Mouse (Mus musculus): ENCODE data around the gene Lrriq1.

Gene Lrriq1

DNA sequence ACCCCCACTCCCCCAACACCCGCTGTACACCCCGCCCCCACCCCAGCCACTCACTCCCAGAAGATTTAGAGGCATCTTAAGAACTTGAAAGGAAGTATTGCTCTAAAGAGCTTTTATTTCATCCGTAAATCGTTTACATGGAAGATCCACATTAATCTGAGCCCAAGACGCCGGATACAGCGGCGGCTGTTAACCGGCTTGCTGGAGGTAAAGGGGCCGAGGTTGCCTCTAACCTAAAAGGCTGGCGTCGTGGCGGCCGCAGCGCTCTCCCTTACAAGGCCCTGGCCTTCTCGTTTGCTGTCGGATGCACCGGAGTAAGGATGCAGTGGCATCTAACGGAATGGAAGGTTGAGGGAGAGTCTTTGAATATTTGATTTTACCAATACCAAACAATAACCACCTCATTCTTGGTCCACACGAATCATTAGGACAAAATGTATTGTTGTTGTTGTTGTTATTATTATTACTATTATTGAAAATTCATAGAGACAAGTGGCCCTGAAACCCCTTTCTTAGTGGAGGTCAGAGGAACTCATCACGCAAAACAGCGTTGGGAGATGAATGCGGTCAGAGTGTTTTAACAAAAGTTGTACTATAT lies 206.9 kb downstream of the Lrriq1 start:
- no peak for DNase-seq (ENCODE audit: low read depth, low spot score)

DNA sequence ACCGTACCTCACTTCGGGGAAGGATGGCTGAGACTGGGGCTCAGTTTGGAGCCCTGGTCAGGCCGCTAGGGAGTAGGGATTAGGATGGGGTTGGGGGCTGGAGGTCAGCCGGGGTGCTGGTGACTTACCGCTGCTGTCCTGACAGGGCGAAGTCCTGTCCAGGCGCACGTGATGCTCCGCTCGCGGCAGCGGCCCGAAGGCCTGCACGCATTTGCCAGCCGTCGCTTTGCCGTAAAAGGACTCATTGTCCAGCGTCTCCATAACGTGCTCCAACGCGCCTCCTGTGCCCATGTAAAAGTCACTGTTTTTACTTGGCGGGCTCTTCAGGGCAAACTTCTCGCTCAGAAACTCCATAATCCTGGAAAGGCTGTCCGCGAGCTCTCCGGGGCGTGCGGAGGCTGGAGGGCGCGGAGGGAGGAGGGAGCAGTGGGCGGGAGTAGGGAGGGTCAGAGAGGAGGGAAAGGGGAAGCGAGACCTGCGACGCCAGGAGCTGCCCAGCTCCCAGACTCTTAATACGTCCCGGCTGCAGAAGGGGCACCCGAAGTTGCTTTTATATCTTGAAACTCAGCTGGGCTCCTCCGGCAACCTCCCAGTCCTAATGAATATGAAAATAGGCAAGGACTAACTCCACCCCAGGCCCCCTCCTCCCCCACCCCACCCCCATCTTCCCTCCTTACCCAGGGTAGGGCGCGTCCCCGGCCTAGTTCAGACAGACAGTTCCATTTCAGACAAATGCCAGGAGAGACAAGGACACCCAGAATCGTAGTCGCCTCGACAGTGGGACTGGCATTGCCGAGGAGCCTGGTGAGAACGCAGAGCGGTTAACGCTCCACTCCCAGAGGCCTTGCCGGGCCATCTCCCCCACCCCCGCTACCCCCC lies 207.6 kb downstream of the Lrriq1 start:
- no peak for DNase-seq (ENCODE audit: low read depth, low spot score)

DNA sequence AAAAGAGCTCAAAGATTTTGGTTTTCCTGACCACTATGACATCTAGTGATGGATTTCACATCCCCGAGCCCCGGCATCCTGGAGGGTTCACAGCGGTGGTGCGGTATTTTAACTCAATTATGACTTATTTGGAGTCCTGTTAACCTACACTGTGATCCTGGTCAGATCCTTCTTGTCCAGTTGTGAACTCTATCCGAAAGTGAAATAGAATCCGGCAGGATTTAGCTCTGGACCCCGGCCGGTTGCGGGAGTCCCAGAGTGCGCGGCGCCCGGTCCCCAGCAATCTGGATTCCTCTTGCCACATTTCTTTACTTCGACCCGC lies 208.2 kb downstream of the Lrriq1 start:
- DNase-seq (ENCODE audit: low read depth, low spot score) = no peak

DNA sequence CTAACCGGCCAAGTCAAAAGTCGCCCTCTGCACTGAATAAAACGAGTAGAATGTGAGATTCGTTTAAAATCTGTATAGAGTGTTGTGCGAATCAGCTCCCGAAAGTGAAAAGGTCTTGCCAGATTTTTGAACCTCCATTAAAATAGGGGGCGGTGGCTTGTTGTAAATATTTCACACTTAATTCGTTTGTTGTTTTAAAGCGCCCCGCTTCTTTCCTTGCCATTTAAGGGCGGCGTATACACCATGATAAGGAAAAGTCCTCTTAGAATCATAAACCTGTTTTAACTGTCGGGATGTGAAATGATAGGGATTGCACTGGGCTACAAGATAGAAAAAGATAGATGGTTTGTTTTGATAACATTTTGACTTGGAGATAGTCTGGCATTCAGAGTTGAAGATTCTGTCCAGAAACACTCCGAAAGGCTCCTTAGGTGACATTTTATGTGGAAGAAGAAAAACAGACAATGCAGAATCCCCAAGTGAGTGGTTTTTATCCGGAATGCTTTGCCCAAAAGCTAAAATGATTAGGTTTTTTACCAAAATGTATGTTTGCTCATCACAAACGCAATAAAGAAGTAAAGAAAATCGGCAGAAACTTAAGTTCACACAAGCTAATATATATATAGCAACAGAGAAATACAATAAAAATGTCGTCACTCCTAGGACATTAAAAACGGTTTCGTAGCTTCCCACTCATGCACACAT lies 208.7 kb downstream of the Lrriq1 start:
- DNase-seq (ENCODE audit: low read depth, low spot score) = no peak

DNA sequence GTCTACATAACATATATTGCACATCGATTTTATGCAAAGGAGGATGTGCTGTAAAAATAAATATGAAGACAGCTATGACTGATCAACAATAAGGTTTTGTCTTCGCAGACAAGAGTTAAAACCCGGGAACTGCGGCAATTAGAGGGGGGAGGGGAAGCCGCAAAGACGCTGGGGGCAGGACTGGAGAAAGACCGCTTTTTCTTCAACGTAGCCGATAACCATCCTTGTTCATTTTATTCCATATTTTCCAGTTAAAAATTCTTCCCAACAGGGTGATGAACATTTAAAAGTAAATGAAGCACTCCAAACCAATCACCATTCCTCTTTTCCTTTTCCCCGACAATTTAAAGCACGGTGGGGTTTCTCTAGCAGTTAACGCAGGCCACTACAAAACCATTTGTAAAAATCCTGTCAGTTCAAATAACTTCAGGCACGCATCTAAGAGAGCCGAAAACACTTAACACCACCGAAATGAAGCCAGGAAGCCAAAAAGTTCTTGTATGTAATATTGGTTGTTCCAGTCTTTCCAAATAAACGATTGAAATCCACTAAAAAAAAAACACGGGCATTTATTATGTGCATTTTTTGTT lies 209.4 kb downstream of the Lrriq1 start:
- DNase-seq (ENCODE audit: low read depth, low spot score) = no peak

- DNase-seq (ENCODE audit: low read depth, low spot score) = no peak
Observed at GRCm38 (mm10) chr10:103002556-103002955, 233.6 kb downstream of the Lrriq1 start.

GRCm38 (mm10) chr10:103000902-103001301 lies 235.2 kb downstream of the Lrriq1 start:
- DNase-seq (ENCODE audit: low read depth, low spot score) = no peak

DNA sequence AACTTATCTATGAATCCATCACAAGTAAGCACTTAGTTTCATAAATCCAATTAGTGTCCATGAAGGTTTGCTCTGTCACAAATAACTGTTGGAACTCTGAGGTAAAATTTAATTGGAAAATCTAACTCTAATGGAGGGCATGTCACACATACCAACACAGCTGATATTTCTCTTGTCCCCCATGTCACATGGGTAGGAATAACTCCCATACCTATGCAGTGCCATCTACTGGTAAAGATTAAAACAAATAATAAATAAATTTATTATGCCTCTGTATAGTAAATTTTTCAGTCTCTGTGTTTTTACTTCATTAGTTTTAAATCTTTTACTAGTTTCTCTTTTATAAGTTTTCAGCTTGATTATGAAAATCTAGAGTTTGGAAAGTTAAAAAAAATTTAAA lies 236.5 kb downstream of the Lrriq1 start:
- DNase-seq (ENCODE audit: low read depth, low spot score) = no peak

Data from CD4-positive helper T cell, adult 2 months (primary cell).